Mouse (Mus musculus): ENCODE data around the gene Gm28230. TPM values are rescaled to one million over a fixed set of nuclear protein-coding genes. Genes with fewer than 3 reads are reported as not detected.

The Gm28230 gene
- polyA plus RNA-seq, 1 experiment from 2014 or later: not detected

GRCm38 (mm10) chr2:74741252-74741978, 14.9 kb downstream of the Gm28230 start:
- no peak for ATAC-seq (ENCODE audit: insufficient read depth, low FRiP score, low read depth)

DNA sequence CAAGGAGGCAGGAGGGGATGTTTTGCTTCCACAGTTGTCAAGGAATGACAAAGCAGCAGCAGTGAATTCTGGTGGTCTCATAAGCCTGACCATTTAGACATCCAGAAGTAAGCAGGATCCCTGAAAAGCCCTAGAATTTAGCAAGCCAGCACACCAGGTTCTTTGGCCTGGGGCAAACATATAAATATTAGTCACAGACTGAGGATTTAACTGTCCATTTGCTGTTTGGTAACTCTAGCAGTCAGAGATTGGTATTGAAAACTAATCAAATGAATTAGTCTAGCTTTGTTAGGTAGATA, 15.4 kb downstream of the Gm28230 start:
- no peak for ATAC-seq (ENCODE audit: insufficient read depth, low FRiP score, low read depth)
- Histone ChIP-seq H3K4me2 (no peak overlapping the region), H3K27ac (no peak overlapping the region), H3K4me3 (replicated peaks) (no peak overlapping the region), H3K4me1 (peaks cover 7% of the 10 kb centered on the region; the same call in 1 of the 2 replicates), H3K27me3 (replicated peaks) (peaks cover 94% of the 10 kb centered on the region), H3K9me3 (no peaks in the 10 kb centered on the region), H3K9ac (no peak overlapping the region), H3K36me3 (no peaks in the 10 kb centered on the region)

More at GRCm38 (mm10) chr2:74741252-74741978, 14.9 kb downstream of the Gm28230 start:
- H3K36me3 ChIP-seq: no peaks in the 10 kb centered on the region
- peaks cover 94% of the 10 kb centered on the region for H3K27me3 ChIP-seq (replicated peaks)
- H3K9ac ChIP-seq: no peak overlapping the region
- H3K9me3 ChIP-seq: no peaks in the 10 kb centered on the region
- no peak overlapping the region for H3K4me3 ChIP-seq (replicated peaks)
- no peak overlapping the region for H3K4me2 ChIP-seq
- no peak overlapping the region for H3K27ac ChIP-seq
- WGBS: 37% methylated on average over 2 of the region's 3 CpGs
- H3K4me1 ChIP-seq: peaks cover 2% of the 10 kb centered on the region; the same call in 1 of the 2 replicates

- Histone ChIP-seq H3K27ac (no peak overlapping the region), H3K36me3 (no peaks in the 10 kb centered on the region), H3K27me3 (replicated peaks) (peaks cover 93% of the 10 kb centered on the region), H3K4me3 (replicated peaks) (no peak overlapping the region), H3K9me3 (no peaks in the 10 kb centered on the region), H3K4me1 (peaks cover 18% of the 10 kb centered on the region), H3K4me2 (no peak overlapping the region), H3K9ac (no peak overlapping the region)
- ATAC-seq (ENCODE audit: insufficient read depth, low FRiP score, low read depth): no peak
- WGBS: 11% methylated on average over 6 of the region's 6 CpGs
Observed at GRCm38 (mm10) chr2:74745540-74746297, 19.2 kb downstream of the Gm28230 start.

- Histone ChIP-seq H3K27me3 (replicated peaks) (peaks cover 96% of the 10 kb centered on the region), H3K27ac (no peak overlapping the region), H3K9me3 (no peaks in the 10 kb centered on the region), H3K36me3 (no peaks in the 10 kb centered on the region), H3K4me2 (peak overlapping the region; percentile 42), H3K4me1 (peaks cover 18% of the 10 kb centered on the region), H3K4me3 (replicated peaks) (peak overlapping the region; percentile 23), H3K9ac (no peak overlapping the region)
- no peak for ATAC-seq (ENCODE audit: insufficient read depth, low FRiP score, low read depth)
- WGBS: 6% methylated on average over 58 of the region's 58 CpGs
Observed at GRCm38 (mm10) chr2:74746298-74746921, 19.9 kb downstream of the Gm28230 start.

DNA sequence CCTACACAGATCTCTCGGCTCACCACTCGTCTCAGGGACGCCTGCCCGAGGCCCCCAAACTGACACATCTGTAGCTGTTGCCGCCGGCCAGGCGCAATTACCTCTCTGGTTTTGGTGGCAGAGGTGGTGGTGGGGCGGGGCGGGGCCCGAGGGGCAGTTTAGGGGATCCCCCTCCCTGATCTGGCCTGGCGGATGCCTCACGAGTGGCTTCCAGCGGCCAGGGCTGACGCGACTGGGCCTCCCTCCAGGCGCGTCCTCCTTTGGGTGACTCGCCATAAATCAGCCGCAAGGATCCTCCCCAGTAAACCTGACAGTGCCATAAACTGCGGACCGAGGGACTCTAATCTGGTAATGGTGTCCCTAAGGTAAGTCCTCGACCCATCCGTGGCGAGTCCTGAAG, 20.5 kb downstream of the Gm28230 start:
- Histone ChIP-seq H3K4me3 (replicated peaks) (peak overlapping the region; percentile 23), H3K27me3 (replicated peaks) (peaks cover 96% of the 10 kb centered on the region)

GRCm38 (mm10) chr2:74747661-74748141, 21.2 kb downstream of the Gm28230 start:
- no peak overlapping the region for H3K9ac ChIP-seq
- H3K27ac ChIP-seq: no peak overlapping the region
- no peaks in the 10 kb centered on the region for H3K36me3 ChIP-seq
- no peaks in the 10 kb centered on the region for H3K9me3 ChIP-seq
- 25% methylated on average over 11 of the region's 11 CpGs for WGBS
- no peak overlapping the region for H3K4me2 ChIP-seq
- H3K4me3 ChIP-seq (replicated peaks): no peak overlapping the region
- H3K4me1 ChIP-seq: peaks cover 21% of the 10 kb centered on the region
- no peak for ATAC-seq (ENCODE audit: insufficient read depth, low FRiP score, low read depth)
- peaks cover 96% of the 10 kb centered on the region for H3K27me3 ChIP-seq (replicated peaks)

More for the DNA sequence above, 20.5 kb downstream of the Gm28230 start:
- Histone ChIP-seq H3K9me3 (no peaks in the 10 kb centered on the region), H3K4me1 (peaks cover 18% of the 10 kb centered on the region), H3K4me2 (peak overlapping the region; percentile 42), H3K9ac (no peak overlapping the region), H3K36me3 (no peaks in the 10 kb centered on the region), H3K27ac (no peak overlapping the region)
- WGBS: 7% methylated on average over 24 of the region's 24 CpGs
- ATAC-seq (ENCODE audit: insufficient read depth, low FRiP score, low read depth): no peak

DNA sequence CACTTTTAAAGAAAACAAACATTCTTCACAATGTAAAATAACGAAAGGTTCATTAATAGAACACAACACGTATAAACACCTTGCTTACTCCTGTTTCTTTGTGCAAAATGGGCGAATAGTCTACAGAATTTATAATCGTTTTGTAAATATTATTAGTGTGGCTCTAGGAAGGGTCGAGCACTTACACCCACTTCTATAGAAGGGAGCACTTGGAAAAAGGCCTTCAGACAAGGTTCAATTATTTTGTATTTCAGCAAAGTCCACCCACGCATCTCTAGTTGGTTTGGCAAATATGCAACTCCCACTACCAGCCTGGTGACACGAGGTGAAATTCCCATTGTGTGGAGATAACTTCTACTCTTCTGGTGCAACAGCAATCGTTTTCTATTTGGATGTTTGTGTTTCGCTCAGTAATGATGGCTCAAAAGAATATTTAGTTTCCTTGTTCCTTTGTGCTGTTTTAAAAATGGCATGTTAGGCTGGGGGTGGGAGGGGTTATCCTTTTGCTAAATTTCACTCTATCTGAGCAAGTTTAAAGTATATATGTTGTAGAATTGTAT, 22.0 kb downstream of the Gm28230 start:
- Histone ChIP-seq H3K36me3 (no peaks in the 10 kb centered on the region), H3K27ac (no peak overlapping the region), H3K4me3 (replicated peaks) (no peak overlapping the region), H3K4me2 (no peak overlapping the region), H3K27me3 (replicated peaks) (peaks cover 99% of the 10 kb centered on the region), H3K9ac (no peak overlapping the region), H3K9me3 (no peaks in the 10 kb centered on the region), H3K4me1 (peaks cover 27% of the 10 kb centered on the region)
- WGBS: 17% methylated on average over 9 of the region's 9 CpGs
- no peak for ATAC-seq (ENCODE audit: insufficient read depth, low FRiP score, low read depth)

- H3K27ac ChIP-seq: no peak overlapping the region
- no peaks in the 10 kb centered on the region for H3K9me3 ChIP-seq
- WGBS: 1% methylated on average over 47 of the region's 47 CpGs
- no peaks in the 10 kb centered on the region for H3K36me3 ChIP-seq
- H3K4me2 ChIP-seq: peak overlapping the region; percentile 47
- H3K4me3 ChIP-seq (replicated peaks): peak overlapping the region; percentile 24
- peaks cover 27% of the 10 kb centered on the region for H3K4me1 ChIP-seq
- ATAC-seq (ENCODE audit: insufficient read depth, low FRiP score, low read depth): no peak
- H3K27me3 ChIP-seq (replicated peaks): peaks cover 99% of the 10 kb centered on the region
- H3K9ac ChIP-seq: no peak overlapping the region
Observed at GRCm38 (mm10) chr2:74749337-74750121, 23.0 kb downstream of the Gm28230 start.

- ATAC-seq (ENCODE audit: insufficient read depth, low FRiP score, low read depth): no peak
- 43% methylated on average over 5 of the region's 5 CpGs for WGBS
Observed at GRCm38 (mm10) chr2:74750731-74751250, 24.3 kb downstream of the Gm28230 start.

DNA sequence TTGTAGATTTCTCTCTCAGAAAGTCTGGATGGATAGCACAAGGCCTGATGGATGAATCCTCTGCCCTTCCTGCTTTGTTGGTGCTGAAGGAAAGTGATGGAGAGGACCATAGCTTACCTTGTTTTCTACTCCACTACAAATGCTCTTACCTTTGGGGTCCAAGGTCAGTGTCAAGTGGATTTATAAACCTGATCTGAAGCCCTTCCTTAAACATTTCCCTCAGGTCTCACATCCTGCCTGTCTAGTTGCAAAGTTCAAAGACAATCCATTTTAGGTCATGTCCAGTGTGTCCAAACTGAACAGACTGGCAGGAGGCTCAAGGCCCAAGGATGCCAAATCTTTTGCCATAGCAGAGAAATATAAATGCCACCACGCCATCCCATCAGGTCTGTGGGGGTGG, 25.3 kb downstream of the Gm28230 start:
- peaks cover 84% of the 10 kb centered on the region for H3K27me3 ChIP-seq (replicated peaks)

More at GRCm38 (mm10) chr2:74750731-74751250, 24.3 kb downstream of the Gm28230 start:
- H3K9ac ChIP-seq: no peak overlapping the region
- no peak overlapping the region for H3K4me2 ChIP-seq
- H3K27me3 ChIP-seq (replicated peaks): peaks cover 90% of the 10 kb centered on the region
- no peaks in the 10 kb centered on the region for H3K9me3 ChIP-seq
- no peak overlapping the region for H3K27ac ChIP-seq
- no peak overlapping the region for H3K4me3 ChIP-seq (replicated peaks)
- no peaks in the 10 kb centered on the region for H3K36me3 ChIP-seq
- peaks cover 27% of the 10 kb centered on the region for H3K4me1 ChIP-seq

More for the DNA sequence above, 25.3 kb downstream of the Gm28230 start:
- H3K4me3 ChIP-seq (replicated peaks): no peak overlapping the region
- no peaks in the 10 kb centered on the region for H3K36me3 ChIP-seq
- H3K27ac ChIP-seq: no peak overlapping the region
- no peaks in the 10 kb centered on the region for H3K9me3 ChIP-seq
- H3K4me2 ChIP-seq: no peak overlapping the region
- ATAC-seq (ENCODE audit: insufficient read depth, low FRiP score, low read depth): no peak
- H3K9ac ChIP-seq: no peak overlapping the region
- 90% methylated on average over 1 of the region's 1 CpGs for WGBS
- H3K4me1 ChIP-seq: peaks cover 21% of the 10 kb centered on the region
